8 mouse cellular contexts compared by ENCODE assay signal in genomic region chr9:124476096-124476902, GRCm38 (mm10). TPM values are rescaled to one million over a fixed set of nuclear protein-coding genes. Genes with fewer than 3 reads are reported as not detected.
DNase-seq lines count a peak whose midpoint lies in the region; ATAC-seq and TF ChIP-seq lines count a peak whose summit lies in the region.

Gene Ppp2r3d, minus strand, starts transcription at chr9:124476898.

- H3K79me2 ChIP-seq in C2C12 (ENCODE audit: control insufficient read depth, insufficient read depth): no peaks in the 10 kb centered on the region

- no peaks in the 10 kb centered on the region for H3K4me1 ChIP-seq in limb, embryonic 13.5 days
- no peaks in the 10 kb centered on the region for H3K4me1 ChIP-seq in neural tube, embryonic 14.5 days (ENCODE audit: control insufficient read depth, insufficient read depth, low read length)

- ATAC-seq in limb, embryonic 13.5 days (ENCODE audit: low FRiP score, low read depth): peak; percentile 54; the same call in 1 of the 2 replicates
- peak; percentile 56; the same call in 1 of the 2 replicates for ATAC-seq in neural tube, embryonic 14.5 days (ENCODE audit: low read depth)

- no peaks in the 10 kb centered on the region for H3K27me3 ChIP-seq in C2C12 (ENCODE audit: control insufficient read depth, insufficient read depth, insufficient read length)
- no peaks in the 10 kb centered on the region for H3K27me3 ChIP-seq in limb, embryonic 13.5 days
- no peaks in the 10 kb centered on the region for H3K27me3 ChIP-seq in neural tube, embryonic 14.5 days (ENCODE audit: control insufficient read depth, insufficient read depth, low read length)

- WGBS in limb, embryonic 13.5 days: 95% methylated on average over 22 of the region's 22 CpGs
- 99% methylated on average over 22 of the region's 22 CpGs for WGBS in neural tube, embryonic 14.5 days

- no peak within 1 kb of the TSS for H3K9ac ChIP-seq in limb, embryonic 13.5 days
- no peak within 1 kb of the TSS for H3K9ac ChIP-seq in neural tube, embryonic 14.5 days (replicated peaks; ENCODE audit: low read depth, low read length)

- H3K9me3 ChIP-seq in limb, embryonic 13.5 days: peaks cover 15% of the 10 kb centered on the region
- H3K9me3 ChIP-seq in neural tube, embryonic 14.5 days (ENCODE audit: control insufficient read depth, low read length): no peaks in the 10 kb centered on the region

- no peak for TF ChIP-seq CTCF in C2C12 (IDR thresholded peaks at IDR 0.05; ENCODE audit: control insufficient read depth, insufficient read depth, insufficient read length)

- peaks cover 8% of the 10 kb centered on the region for H3K36me3 ChIP-seq in C2C12 (ENCODE audit: control insufficient read depth, insufficient read depth)
- peaks cover 14% of the 10 kb centered on the region for H3K36me3 ChIP-seq in limb, embryonic 13.5 days
- peaks cover 12% of the 10 kb centered on the region; the same call in 1 of the 2 replicates for H3K36me3 ChIP-seq in neural tube, embryonic 14.5 days (ENCODE audit: control insufficient read depth, insufficient read depth, low read length)

- H3K27ac ChIP-seq in limb, embryonic 13.5 days: no peak within 1 kb of the TSS
- H3K27ac ChIP-seq in neural tube, embryonic 14.5 days (ENCODE audit: low read depth, low read length): no peak within 1 kb of the TSS

- no peak within 1 kb of the TSS for H3ac ChIP-seq in C2C12 (ENCODE audit: control insufficient read depth, insufficient read length, low read depth)

- no peaks in the 10 kb centered on the region for H3K79me3 ChIP-seq in C2C12 (ENCODE audit: low read depth)

- peak; percentile 19 for DNase-seq in 3134 (ENCODE audit: extremely low read depth, insufficient read length, low spot score)
- DNase-seq in cerebellum, adult 11-12 months: peak; percentile 60
- no peak for DNase-seq in gastrocnemius, postnatal 25 days
- DNase-seq in induced T-regulatory cell, adult 2 months (ENCODE audit: low read depth): peak; percentile 41
- no peak for DNase-seq in urinary bladder, postnatal 25 days (ENCODE audit: low spot score)

- no peak within 1 kb of the TSS for H3K4me2 ChIP-seq in limb, embryonic 13.5 days (replicated peaks)
- no peak within 1 kb of the TSS for H3K4me2 ChIP-seq in neural tube, embryonic 14.5 days (ENCODE audit: low read depth, low read length)

- no peak within 1 kb of the TSS for H3K4me3 ChIP-seq in C2C12 (ENCODE audit: insufficient read depth, poor library complexity, severe bottlenecking)
- no peak within 1 kb of the TSS for H3K4me3 ChIP-seq in limb, embryonic 13.5 days
- H3K4me3 ChIP-seq in neural tube, embryonic 14.5 days (ENCODE audit: low read depth, low read length): no peak within 1 kb of the TSS

TF ChIP-seq in C2C12, 6 proteins besides CTCF, POLR2A, EP300 and RAD21:
- no peak for TF ChIP-seq MYOD1 (IDR thresholded peaks at IDR 0.05; ENCODE audit: control insufficient read depth, insufficient read length, low read depth)
- no peak for TF ChIP-seq FOSL1 (IDR thresholded peaks at IDR 0.05; ENCODE audit: insufficient read depth, low read length, poor library complexity, severe bottlenecking)
- no peak for TF ChIP-seq MYOG (IDR thresholded peaks at IDR 0.05; ENCODE audit: control insufficient read depth, extremely low read depth, insufficient read length)
- TF ChIP-seq MAX (IDR thresholded peaks at IDR 0.05): no peak

RNA-seq across cellular contexts. Expression of gene Ppp2r3d, which starts in this region (rescaled TPM):
- 78.5 TPM for polyA plus RNA-seq in C2C12 (2012; fragmentation: generic; extraction: Trizol)
- total RNA-seq in gastrocnemius, postnatal 25 days (2021): 10 to 100 TPM; 32.5 to 37.0 TPM
- polyA plus RNA-seq in limb, embryonic 13.5 days (2015; fragmentation: Nextera tagmentation; extraction: Ambion mirVana): 119 and 136 TPM in 2 replicates
- polyA plus RNA-seq in neural tube, embryonic 14.5 days (2014; fragmentation: Nextera tagmentation; extraction: Ambion mirVana): 137 and 148 TPM in 2 replicates

Comparison
In these comparisons a context has a peak if more than half of its experiments do, and no peak if none do; other contexts are left out.
1. DNase-seq: peak in 3134 (single experiment), cerebellum, adult 11-12 months (single experiment) and induced T-regulatory cell, adult 2 months (single experiment); none in gastrocnemius, postnatal 25 days (single experiment) and urinary bladder, postnatal 25 days (single experiment).